ENCODE assay signal across 9 mouse cellular contexts in the genomic region with DNA sequence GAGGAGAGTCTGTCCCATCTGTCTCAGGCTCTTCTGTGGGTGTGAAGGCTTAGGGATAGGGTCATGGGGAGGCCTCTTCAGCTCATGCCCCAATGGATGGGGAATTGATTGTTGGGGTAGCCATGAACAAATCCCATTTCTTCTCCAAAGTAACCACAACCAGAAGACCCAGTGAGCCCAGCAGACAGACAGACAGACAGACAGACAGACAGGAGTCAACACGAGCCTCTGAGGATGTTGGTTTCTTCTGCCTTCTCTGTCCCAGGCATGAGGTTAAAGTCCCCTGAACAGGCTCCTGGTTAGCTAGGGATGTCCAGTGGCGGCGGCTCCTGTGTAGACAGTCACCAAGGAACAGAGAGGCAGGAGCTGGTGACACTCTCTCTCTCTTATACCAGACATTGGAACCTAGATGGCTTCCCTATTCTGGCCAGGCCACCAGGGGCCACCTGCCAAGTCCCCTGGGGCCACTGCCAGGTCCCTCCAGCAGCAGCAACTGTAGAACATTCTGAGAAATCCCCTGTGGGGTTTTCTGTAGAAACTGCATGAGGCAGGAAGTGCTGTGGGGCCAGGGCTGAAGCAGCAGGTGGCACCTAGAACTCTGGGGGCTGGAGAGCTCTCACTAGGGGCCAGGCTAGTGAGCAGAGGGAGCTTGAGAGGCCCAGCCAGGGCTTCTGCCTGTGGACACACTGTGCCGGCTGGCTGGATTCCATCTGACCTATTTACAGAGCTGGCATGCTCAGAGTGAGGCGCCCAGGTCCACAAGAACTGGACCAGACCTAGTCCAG. TPM values are rescaled to one million over a fixed set of nuclear protein-coding genes. Genes with fewer than 3 reads are reported as not detected.
DNase-seq lines count a peak whose midpoint lies in the region; ATAC-seq and TF ChIP-seq lines count a peak whose summit lies in the region.
"Had no signal": no experiment of that assay in that cellular context is flagged by ENCODE, and none has a peak within 500 bp of the region (broad histone marks: within the 10 kb centered on the region; RNA-seq: fewer than 3 reads in every experiment).

No protein-coding gene starts in this region.

- ATAC-seq in forebrain, embryonic 11.5 days (replicated peaks; ENCODE audit: low FRiP score): no peak

- H3K4me3 ChIP-seq in CH12.LX (replicated peaks in 1 of 3; ENCODE audit: low read depth in 2 of 3, low read length in 2 of 3, poor library complexity in 1 of 3): peak overlapping the region; percentile 34 to 57 (median 44)
- H3K4me3 ChIP-seq in forebrain, embryonic 11.5 days (ENCODE audit: low read depth, low read length): no peak overlapping the region
- H3K4me3 ChIP-seq: left cerebral cortex, adult 2 months had no signal

- peak; percentile 98 for TF ChIP-seq EP300 in CH12.LX (IDR thresholded peaks at IDR 0.05; ENCODE audit: low read length)

- H3K9ac ChIP-seq in CH12.LX (ENCODE audit: insufficient read depth, low read depth): peak overlapping the region; percentile 64
- no peak overlapping the region for H3K9ac ChIP-seq in forebrain, embryonic 11.5 days (ENCODE audit: low read length)

- in situ Hi-C loops in CH12.LX (cut with MboI; ENCODE audit: low pct_ligation_motif_present, low pct_unique_long_range_greater_than_20kb, low sequenced_read_pairs): loop anchor here (10.0 kb wide), 1 partner anchor 51 kb away; no protein-coding TSS in a partner anchor

- peak; percentile 53 for TF ChIP-seq RAD21 in CH12.LX (IDR thresholded peaks at IDR 0.05; ENCODE audit: low read depth, low read length)

- intact Hi-C loops in heart, postnatal 25 days (cut with DNase I): no loop called here

- peaks cover 8% of the 10 kb centered on the region for H3K9me3 ChIP-seq in CH12.LX (replicated peaks; ENCODE audit: low read length)
- no peaks in the 10 kb centered on the region for H3K9me3 ChIP-seq in forebrain, embryonic 11.5 days (ENCODE audit: control insufficient read depth, low read length)

- H3K4me1 ChIP-seq in CH12.LX (ENCODE audit: control insufficient read depth in 1 of 2, insufficient read depth in 2 of 2): peaks cover 51 to 87% of the 10 kb centered on the region in 2 experiments
- H3K4me1 ChIP-seq in forebrain, embryonic 11.5 days (replicated peaks; ENCODE audit: control insufficient read depth, insufficient read depth, low read length): peaks cover 3% of the 10 kb centered on the region; the same call in 1 of the 2 replicates

- peak overlapping the region; percentile 92 for H3K27ac ChIP-seq in CH12.LX (ENCODE audit: insufficient read depth, low read depth)
- no peak overlapping the region for H3K27ac ChIP-seq in forebrain, embryonic 11.5 days (ENCODE audit: low read depth, low read length)
- H3K27ac ChIP-seq: left cerebral cortex, adult 2 months had no signal

- WGBS in forebrain, embryonic 11.5 days: 74% methylated on average over 5 of the region's 5 CpGs

- peak overlapping the region; percentile 80 for H3K4me2 ChIP-seq in CH12.LX (ENCODE audit: insufficient read depth, low read depth, poor library complexity, severe bottlenecking)
- H3K4me2 ChIP-seq in forebrain, embryonic 11.5 days (ENCODE audit: low read depth, low read length, severe bottlenecking): no peak overlapping the region

- DNase-seq in 3134 (ENCODE audit: extremely low read depth, insufficient read length, low spot score) (peak; percentile 52), CH12.LX (ENCODE audit: extremely low read depth) (peak; percentile 97)
- DNase-seq in cerebellum, postnatal 36 days: peak; percentile 91 to 93
- peak; percentile 16 for DNase-seq in heart, postnatal 25 days (ENCODE audit: low spot score)
- peak; percentile 15 to 21 for DNase-seq in left cerebral cortex, adult 18-20 months (ENCODE audit: low spot score in 2 of 2)
- DNase-seq in retina, postnatal 1 day: peak; percentile 90
- DNase-seq in thymus, postnatal 10 days (ENCODE audit: low spot score in 2 of 2): peak; percentile 44 to 55
- no peak for DNase-seq in forebrain, embryonic 11.5 days (ENCODE audit: low spot score)

- no peaks in the 10 kb centered on the region for H3K79me2 ChIP-seq in CH12.LX (replicated peaks; ENCODE audit: control insufficient read depth, extremely low read depth, insufficient read depth, poor library complexity, severe bottlenecking)

- H3K36me3 ChIP-seq in CH12.LX (replicated peaks in 1 of 2; ENCODE audit: control insufficient read depth in 1 of 2, insufficient read depth in 1 of 2, low read length in 1 of 2): no peaks in the 10 kb centered on the region
- no peaks in the 10 kb centered on the region for H3K36me3 ChIP-seq in forebrain, embryonic 11.5 days (ENCODE audit: control insufficient read depth, insufficient read depth, low read length)

- dilution Hi-C loops in CH12.LX (cut with MboI; ENCODE audit: extremely low pct_ligation_motif_present, extremely low pct_unique_long_range_greater_than_20kb, low sequenced_read_pairs): no loop called here

- no peaks in the 10 kb centered on the region for H3K27me3 ChIP-seq in CH12.LX (replicated peaks)
- H3K27me3 ChIP-seq in forebrain, embryonic 11.5 days (ENCODE audit: control insufficient read depth, insufficient read depth, low read length): peaks cover 3% of the 10 kb centered on the region

- peak in 1 of 2 experiments; percentile 38; a peak in 2 of 4 replicates for TF ChIP-seq CTCF in CH12.LX (conservative IDR thresholded peaks at IDR 0.05 in 1 of 2, IDR thresholded peaks at IDR 0.05 in 1 of 2; ENCODE audit: low read depth in 2 of 2, low read length in 2 of 2)

- TF ChIP-seq POLR2A in CH12.LX (IDR thresholded peaks at IDR 0.05; ENCODE audit: low read depth, low read length): peak; percentile 60; the same call in 1 of the 2 replicates

TF ChIP-seq in CH12.LX, 34 proteins besides CTCF, POLR2A, EP300 and RAD21:
- TF ChIP-seq GABPA (IDR thresholded peaks at IDR 0.05; ENCODE audit: insufficient replicate concordance, low read depth, low read length): no peak; the same call in 1 of the 2 replicates
- TF ChIP-seq SIN3A (IDR thresholded peaks at IDR 0.05; ENCODE audit: low read length): peak; percentile 96
- TF ChIP-seq KAT2A (IDR thresholded peaks at IDR 0.05; ENCODE audit: insufficient replicate concordance, low read length): peak; percentile 95
- TF ChIP-seq SMC3 (IDR thresholded peaks at IDR 0.05; ENCODE audit: low read depth, low read length): peak; percentile 65
- TF ChIP-seq MAX (IDR thresholded peaks at IDR 0.05; ENCODE audit: low read length): peak; percentile 71
- TF ChIP-seq TCF12 (IDR thresholded peaks at IDR 0.05; ENCODE audit: low read depth, low read length): peak; percentile 100
- peak; percentile 97 for TF ChIP-seq MEF2A (IDR thresholded peaks at IDR 0.05; ENCODE audit: borderline replicate concordance, low read depth, low read length)
- no peak; the same call in 1 of the 2 replicates for TF ChIP-seq USF1 (IDR thresholded peaks at IDR 0.05; ENCODE audit: low read depth, low read length)
- TF ChIP-seq NELFE (IDR thresholded peaks at IDR 0.05; ENCODE audit: low read depth, low read length): peak; percentile 59
- no peak; the same call in 1 of the 2 replicates for TF ChIP-seq ZC3H11A (IDR thresholded peaks at IDR 0.05; ENCODE audit: low read depth, low read length)
- TF ChIP-seq MYC (IDR thresholded peaks at IDR 0.05; ENCODE audit: low read depth, low read length): peak; percentile 87
- peak; percentile 98 for TF ChIP-seq RCOR1 (conservative IDR thresholded peaks at IDR 0.05; ENCODE audit: low read depth, low read length)
- TF ChIP-seq POLR2AphosphoS2 (IDR thresholded peaks at IDR 0.05; ENCODE audit: low read depth, low read length): peak; percentile 69
- TF ChIP-seq ZMIZ1 (IDR thresholded peaks at IDR 0.05; ENCODE audit: low read depth, low read length): peak; percentile 79
- peak; percentile 91 for TF ChIP-seq UBTF (IDR thresholded peaks at IDR 0.05; ENCODE audit: low read depth, low read length)
- peak; percentile 52 for TF ChIP-seq HCFC1 (IDR thresholded peaks at IDR 0.05; ENCODE audit: low read depth, low read length)
- no peak for TF ChIP-seq USF2 (conservative IDR thresholded peaks at IDR 0.05; ENCODE audit: low read depth, low read length)
- no peak for TF ChIP-seq NRF1 (IDR thresholded peaks at IDR 0.05; ENCODE audit: low read depth, low read length)
- peak; percentile 89 for TF ChIP-seq MXI1 (IDR thresholded peaks at IDR 0.05; ENCODE audit: low read depth, low read length)
- no peak for TF ChIP-seq E2F4 (IDR thresholded peaks at IDR 0.05; ENCODE audit: insufficient replicate concordance, low read depth, low read length)
- TF ChIP-seq CHD2 (IDR thresholded peaks at IDR 0.05; ENCODE audit: low read length): peak; percentile 91
- TF ChIP-seq MAZ (IDR thresholded peaks at IDR 0.05; ENCODE audit: low read depth, low read length): peak; percentile 99
- no peak; the same call in 1 of the 2 replicates for TF ChIP-seq ZNF384 (IDR thresholded peaks at IDR 0.05; ENCODE audit: low read depth, low read length)
- peak; percentile 93 for TF ChIP-seq BHLHE40 (IDR thresholded peaks at IDR 0.05; ENCODE audit: low read depth, low read length)
- TF ChIP-seq MAFK (IDR thresholded peaks at IDR 0.05; ENCODE audit: insufficient replicate concordance, low read length): peak; percentile 83
- peak; percentile 97 for TF ChIP-seq CHD1 (IDR thresholded peaks at IDR 0.05; ENCODE audit: low read depth, low read length)
- TF ChIP-seq ETS1 (conservative IDR thresholded peaks at IDR 0.05; ENCODE audit: low read depth, low read length): peak; percentile 99
- peak; percentile 93 for TF ChIP-seq ELF1 (IDR thresholded peaks at IDR 0.05; ENCODE audit: low read depth, low read length)
- TF ChIP-seq JUND (conservative IDR thresholded peaks at IDR 0.05; ENCODE audit: low read depth, low read length): peak; percentile 28; the same call in 1 of the 2 replicates
- TF ChIP-seq PAX5 (IDR thresholded peaks at IDR 0.05; ENCODE audit: low read length): no peak
- peak; percentile 86 for TF ChIP-seq TBP (conservative IDR thresholded peaks at IDR 0.05; ENCODE audit: low read depth, low read length)
- no peak for TF ChIP-seq JUN (IDR thresholded peaks at IDR 0.05; ENCODE audit: insufficient read depth, low read depth, low read length)
- TF ChIP-seq IRF4 (IDR thresholded peaks at IDR 0.05; ENCODE audit: low read depth, low read length): peak; percentile 94
- no peak; the same call in 1 of the 2 replicates for TF ChIP-seq ZKSCAN1 (IDR thresholded peaks at IDR 0.05; ENCODE audit: borderline replicate concordance, low read depth, low read length)

RNA-seq across cellular contexts. Expression of a gene that starts 47.6 kb away (rescaled TPM):
- total RNA-seq in CH12.LX (2012; rRNA removed) (30.6 and 40.4 TPM in 2 replicates), CH12.LX (2014; rRNA removed) (11.4 and 15.0 TPM in 2 replicates)
- 26.0 and 29.8 TPM in 2 replicates for polyA plus RNA-seq in CH12.LX (2012; ENCODE audit: insufficient read length, low read depth)
- 10 to 100 TPM; 14.0 to 14.8 TPM for total RNA-seq in heart, postnatal 25 days (2021)
- total RNA-seq in left cerebral cortex, adult 18-20 months (2021): 10 to 100 TPM; 46.0 to 49.9 TPM
- polyA plus RNA-seq in forebrain, embryonic 11.5 days (2014; fragmentation: Nextera tagmentation; extraction: Ambion mirVana): 6.4 and 7.0 TPM in 2 replicates
